Mouse (Mus musculus): ENCODE results near the gene Zfp949. TPM values are rescaled to one million over a fixed set of nuclear protein-coding genes. Genes with fewer than 3 reads are reported as not detected.

The Zfp949 gene
- polyA plus RNA-seq, 1 experiment = 2.5 TPM

DNA sequence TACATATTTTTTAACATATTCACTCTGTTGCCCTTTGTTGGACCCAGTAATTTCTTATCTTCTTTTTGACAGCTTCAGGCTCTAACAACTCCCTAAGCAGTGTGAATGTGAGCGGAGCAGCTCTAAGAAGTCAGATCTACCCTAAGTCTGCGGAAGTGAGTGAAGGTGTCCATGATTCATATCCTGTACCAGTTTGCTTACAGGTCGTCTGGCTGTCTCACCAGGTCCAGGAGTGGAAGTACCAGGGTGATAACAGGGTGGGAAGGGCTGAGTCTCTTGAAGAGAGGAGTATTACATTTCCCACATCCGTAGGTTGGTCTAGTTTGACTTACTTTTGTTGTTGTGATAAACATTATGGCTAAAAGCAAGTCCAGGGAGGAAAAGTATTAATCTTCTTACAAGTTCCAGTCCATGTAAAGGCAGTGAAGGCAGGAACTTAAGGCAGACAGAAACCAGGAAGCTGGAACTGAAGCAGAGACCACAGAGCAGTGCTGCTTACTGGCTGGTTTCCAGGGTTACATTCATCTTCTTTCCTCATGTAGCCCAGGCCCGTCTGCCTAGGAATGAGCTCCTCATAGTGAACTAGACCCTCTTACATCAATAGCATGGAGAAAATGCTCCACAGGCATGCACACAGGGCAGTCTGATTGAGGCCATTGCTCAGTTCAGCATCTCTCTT lies 8.1 kb upstream of the Zfp949 start:
- no peak for DNase-seq (ENCODE audit: low read depth in 1 of 2, low spot score in 2 of 2)
- Histone ChIP-seq H3K27me3 (ENCODE audit: control insufficient read depth, insufficient read depth, low read length) (no peaks in the 10 kb centered on the region), H3K4me3 (ENCODE audit: extremely low read depth, insufficient read depth, insufficient read length) (no peak overlapping the region), H3K36me3 (ENCODE audit: control insufficient read depth, insufficient read depth, low read length) (no peaks in the 10 kb centered on the region), H3K27ac (ENCODE audit: insufficient read depth, low read length) (no peak overlapping the region), H3K4me1 (ENCODE audit: control insufficient read depth, insufficient read depth, insufficient read length) (no peaks in the 10 kb centered on the region)
- TF ChIP-seq POLR2A (IDR thresholded peaks at IDR 0.05; ENCODE audit: low read depth, low read length) (no peak), CTCF (IDR thresholded peaks at IDR 0.05; ENCODE audit: extremely low read depth, insufficient read depth, insufficient read length, insufficient replicate concordance) (no peak)
- 68% methylated on average over 5 of the region's 5 CpGs for WGBS

DNA sequence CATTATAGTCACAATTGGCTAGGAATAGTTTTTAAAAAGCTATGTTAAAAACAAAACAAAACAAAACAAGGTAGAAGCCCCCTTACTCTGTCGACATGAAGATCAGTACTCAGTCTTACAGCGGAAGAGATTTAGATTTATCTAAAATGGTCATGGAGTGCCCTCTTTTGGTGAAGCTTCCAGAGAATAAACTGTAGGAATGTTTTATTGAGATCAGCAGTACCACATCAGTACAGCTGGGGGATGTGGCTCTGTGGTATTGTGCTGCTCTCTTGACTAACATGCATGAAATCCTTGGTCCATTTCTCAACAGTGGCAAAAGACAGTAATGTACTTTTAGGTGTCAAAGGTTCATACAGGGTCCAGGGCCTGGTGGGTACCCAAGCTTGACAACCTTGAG lies 5.0 kb upstream of the Zfp949 start:
- no peak for DNase-seq (ENCODE audit: low read depth in 1 of 2, low spot score in 2 of 2)
- no peaks in the 10 kb centered on the region for H3K4me1 ChIP-seq (ENCODE audit: control insufficient read depth, insufficient read depth, insufficient read length)
- 32% methylated on average over 2 of the region's 2 CpGs for WGBS
- H3K4me3 ChIP-seq (ENCODE audit: extremely low read depth, insufficient read depth, insufficient read length) = no peak overlapping the region
- no peaks in the 10 kb centered on the region for H3K36me3 ChIP-seq (ENCODE audit: control insufficient read depth, insufficient read depth, low read length)
- H3K27ac ChIP-seq (ENCODE audit: insufficient read depth, low read length) = no peak overlapping the region
- no peaks in the 10 kb centered on the region for H3K27me3 ChIP-seq (ENCODE audit: control insufficient read depth, insufficient read depth, low read length)
- TF ChIP-seq POLR2A (IDR thresholded peaks at IDR 0.05; ENCODE audit: low read depth, low read length) = no peak
- TF ChIP-seq CTCF (IDR thresholded peaks at IDR 0.05; ENCODE audit: extremely low read depth, insufficient read depth, insufficient read length, insufficient replicate concordance) = no peak

DNA sequence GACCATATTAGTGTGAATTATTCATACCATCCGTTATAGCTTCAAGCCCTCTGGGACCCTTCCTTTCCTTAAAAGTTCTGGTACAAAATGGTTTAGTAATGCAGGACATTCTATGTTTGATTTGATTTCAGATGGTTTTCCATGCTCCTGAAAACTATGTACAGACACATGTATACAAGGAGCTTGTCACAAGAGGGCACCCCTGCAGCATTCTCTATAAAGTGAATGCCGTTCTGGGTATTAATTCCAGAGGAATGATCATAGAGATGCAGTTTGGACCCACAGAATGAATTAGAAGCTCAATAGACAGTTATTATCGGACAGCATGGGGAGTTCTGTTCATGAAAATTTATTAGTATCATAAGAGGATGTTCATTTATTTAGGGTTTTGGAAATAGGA lies 2.3 kb upstream of the Zfp949 start:
- H3K4me1 ChIP-seq (ENCODE audit: control insufficient read depth, insufficient read depth, insufficient read length) = no peaks in the 10 kb centered on the region
- no peak overlapping the region for H3K4me3 ChIP-seq (ENCODE audit: extremely low read depth, insufficient read depth, insufficient read length)
- TF ChIP-seq POLR2A (IDR thresholded peaks at IDR 0.05; ENCODE audit: low read depth, low read length) (no peak), CTCF (IDR thresholded peaks at IDR 0.05; ENCODE audit: extremely low read depth, insufficient read depth, insufficient read length, insufficient replicate concordance) (no peak)
- DNase-seq (ENCODE audit: low read depth in 1 of 2, low spot score in 2 of 2) = no peak
- H3K36me3 ChIP-seq (ENCODE audit: control insufficient read depth, insufficient read depth, low read length) = no peaks in the 10 kb centered on the region
- no peaks in the 10 kb centered on the region for H3K27me3 ChIP-seq (ENCODE audit: control insufficient read depth, insufficient read depth, low read length)
- H3K27ac ChIP-seq (ENCODE audit: insufficient read depth, low read length) = no peak overlapping the region
- WGBS = 59% methylated on average over 3 of the region's 3 CpGs

- TF ChIP-seq POLR2A (IDR thresholded peaks at IDR 0.05; ENCODE audit: low read depth, low read length) (no peak), CTCF (IDR thresholded peaks at IDR 0.05; ENCODE audit: extremely low read depth, insufficient read depth, insufficient read length, insufficient replicate concordance) (peak; percentile 60; the same call in 1 of the 2 replicates)
Measured at GRCm38 (mm10) chr9:88546166-88546565, 1.7 kb upstream of the Zfp949 start.

DNA sequence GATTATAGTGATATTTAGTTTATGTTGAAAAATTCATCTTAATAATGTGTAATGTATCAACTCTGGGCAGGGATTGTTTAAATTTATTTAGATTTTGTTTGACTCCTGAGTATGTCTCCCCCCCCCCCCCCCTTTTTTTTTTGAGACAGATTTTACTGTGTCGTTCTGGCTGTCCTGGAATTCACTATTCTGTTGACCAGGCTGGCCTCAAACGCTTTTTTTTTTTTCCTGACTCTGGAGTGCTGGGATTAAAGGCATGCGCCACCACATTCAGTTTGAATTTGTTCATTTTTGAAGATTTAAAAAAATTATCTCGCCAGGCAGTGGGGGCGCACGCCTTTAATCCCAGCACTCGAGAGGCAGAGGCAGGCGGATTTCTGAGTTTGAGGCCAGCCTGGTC lies 1.2 kb upstream of the Zfp949 start:
- TF ChIP-seq POLR2A (IDR thresholded peaks at IDR 0.05; ENCODE audit: low read depth, low read length) = no peak
- TF ChIP-seq CTCF (IDR thresholded peaks at IDR 0.05; ENCODE audit: extremely low read depth, insufficient read depth, insufficient read length, insufficient replicate concordance) = no peak
- Histone ChIP-seq H3K27me3 (ENCODE audit: control insufficient read depth, insufficient read depth, low read length) (no peaks in the 10 kb centered on the region), H3K27ac (ENCODE audit: insufficient read depth, low read length) (no peak overlapping the region), H3K36me3 (ENCODE audit: control insufficient read depth, insufficient read depth, low read length) (no peaks in the 10 kb centered on the region), H3K4me1 (ENCODE audit: control insufficient read depth, insufficient read depth, insufficient read length) (no peaks in the 10 kb centered on the region), H3K4me3 (ENCODE audit: extremely low read depth, insufficient read depth, insufficient read length) (no peak overlapping the region)
- no peak for DNase-seq (ENCODE audit: low read depth in 1 of 2, low spot score in 2 of 2)
- 72% methylated on average over 8 of the region's 8 CpGs for WGBS

More at GRCm38 (mm10) chr9:88546166-88546565, 1.7 kb upstream of the Zfp949 start:
- 1% methylated on average over 2 of the region's 2 CpGs for WGBS
- H3K4me1 ChIP-seq (ENCODE audit: control insufficient read depth, insufficient read depth, insufficient read length) = no peaks in the 10 kb centered on the region
- no peaks in the 10 kb centered on the region for H3K27me3 ChIP-seq (ENCODE audit: control insufficient read depth, insufficient read depth, low read length)
- H3K27ac ChIP-seq (ENCODE audit: insufficient read depth, low read length) = no peak overlapping the region
- peak; percentile 58 to 59 for DNase-seq (ENCODE audit: low read depth in 1 of 2, low spot score in 2 of 2)
- H3K36me3 ChIP-seq (ENCODE audit: control insufficient read depth, insufficient read depth, low read length) = no peaks in the 10 kb centered on the region
- no peak overlapping the region for H3K4me3 ChIP-seq (ENCODE audit: extremely low read depth, insufficient read depth, insufficient read length)

GRCm38 (mm10) chr9:88547270-88547669 lies 550 bp upstream of the Zfp949 start:
- Histone ChIP-seq H3K36me3 (ENCODE audit: control insufficient read depth, insufficient read depth, low read length) (no peaks in the 10 kb centered on the region), H3K27me3 (ENCODE audit: control insufficient read depth, insufficient read depth, low read length) (no peaks in the 10 kb centered on the region), H3K4me3 (ENCODE audit: extremely low read depth, insufficient read depth, insufficient read length) (0 out of 2 replicates have a peak overlapping the region, but pooled peaks have one; percentile 78), H3K4me1 (ENCODE audit: control insufficient read depth, insufficient read depth, insufficient read length) (no peaks in the 10 kb centered on the region), H3K27ac (ENCODE audit: insufficient read depth, low read length) (no peak overlapping the region)
- WGBS = 13% methylated on average over 7 of the region's 7 CpGs
- DNase-seq (ENCODE audit: low read depth in 1 of 2, low spot score in 2 of 2) = peak; percentile 14 to 54
- no peak for TF ChIP-seq POLR2A (IDR thresholded peaks at IDR 0.05; ENCODE audit: low read depth, low read length)
- TF ChIP-seq CTCF (IDR thresholded peaks at IDR 0.05; ENCODE audit: extremely low read depth, insufficient read depth, insufficient read length, insufficient replicate concordance) = no peak

GRCm38 (mm10) chr9:88548614-88548945 lies 760 bp downstream of the Zfp949 start:
- Histone ChIP-seq H3K4me3 (ENCODE audit: extremely low read depth, insufficient read depth, insufficient read length) (peak overlapping the region; percentile 78), H3K27ac (ENCODE audit: insufficient read depth, low read length) (peak overlapping the region; percentile 71; the same call in 1 of the 2 replicates), H3K36me3 (ENCODE audit: control insufficient read depth, insufficient read depth, low read length) (peaks cover 2% of the 10 kb centered on the region; the same call in 1 of the 2 replicates), H3K27me3 (ENCODE audit: control insufficient read depth, insufficient read depth, low read length) (no peaks in the 10 kb centered on the region), H3K4me1 (ENCODE audit: control insufficient read depth, insufficient read depth, insufficient read length) (no peaks in the 10 kb centered on the region)
- 2% methylated on average over 8 of the region's 8 CpGs for WGBS
- DNase-seq (ENCODE audit: low read depth in 1 of 2, low spot score in 2 of 2) = no peak
- no peak for TF ChIP-seq POLR2A (IDR thresholded peaks at IDR 0.05; ENCODE audit: low read depth, low read length)
- TF ChIP-seq CTCF (IDR thresholded peaks at IDR 0.05; ENCODE audit: extremely low read depth, insufficient read depth, insufficient read length, insufficient replicate concordance) = no peak
